Mouse (Mus musculus) skeletal muscle tissue, postnatal 0 days (tissue): ENCODE data around the gene Srsf6. TPM values are rescaled to one million over a fixed set of nuclear protein-coding genes. Genes with fewer than 3 reads are reported as not detected.

Source experiments
- polyA plus RNA-seq: library from polyadenylated mRNA; unstranded; fragments of >200 nt; fragmentation: Nextera tagmentation; extraction: Ambion mirVana; gene quantifications from 2 replicates; pipeline ENCODE4 v1.2.1, GENCODE M21; 2015

Srsf6 gene
- polyA plus RNA-seq, result 61.8 and 73.1 TPM in 2 replicates

DNA sequence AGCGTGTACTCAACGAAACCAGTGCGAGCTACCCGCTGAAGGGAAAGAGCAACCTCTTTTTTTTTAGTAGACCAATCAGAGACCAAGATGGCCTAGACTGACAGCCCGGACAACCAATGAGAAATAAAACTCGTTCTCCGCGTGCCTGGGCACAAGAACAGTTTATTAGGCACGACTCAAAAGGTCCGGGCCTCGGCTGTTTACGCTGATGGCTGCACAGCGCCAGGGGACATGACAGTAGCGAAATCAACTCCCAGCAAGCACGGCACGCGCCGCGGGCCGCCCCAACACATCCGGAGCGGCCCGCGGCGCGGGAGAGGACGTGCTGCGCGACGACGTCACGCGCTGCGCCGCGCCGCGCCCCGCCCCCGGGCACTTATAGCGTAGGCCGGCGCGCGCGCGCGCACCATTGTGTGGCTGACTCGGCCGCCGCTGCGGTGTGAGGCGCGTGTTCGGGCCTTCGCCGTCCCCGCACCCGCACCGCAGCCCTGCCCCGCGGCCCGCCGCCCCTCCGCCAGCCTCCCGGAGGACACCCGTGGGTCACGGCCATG, at the start of gene Srsf6:
Gene Srsf6 (plus strand): TSS at position 406 of the 551 bp plus-strand sequence.

DNA sequence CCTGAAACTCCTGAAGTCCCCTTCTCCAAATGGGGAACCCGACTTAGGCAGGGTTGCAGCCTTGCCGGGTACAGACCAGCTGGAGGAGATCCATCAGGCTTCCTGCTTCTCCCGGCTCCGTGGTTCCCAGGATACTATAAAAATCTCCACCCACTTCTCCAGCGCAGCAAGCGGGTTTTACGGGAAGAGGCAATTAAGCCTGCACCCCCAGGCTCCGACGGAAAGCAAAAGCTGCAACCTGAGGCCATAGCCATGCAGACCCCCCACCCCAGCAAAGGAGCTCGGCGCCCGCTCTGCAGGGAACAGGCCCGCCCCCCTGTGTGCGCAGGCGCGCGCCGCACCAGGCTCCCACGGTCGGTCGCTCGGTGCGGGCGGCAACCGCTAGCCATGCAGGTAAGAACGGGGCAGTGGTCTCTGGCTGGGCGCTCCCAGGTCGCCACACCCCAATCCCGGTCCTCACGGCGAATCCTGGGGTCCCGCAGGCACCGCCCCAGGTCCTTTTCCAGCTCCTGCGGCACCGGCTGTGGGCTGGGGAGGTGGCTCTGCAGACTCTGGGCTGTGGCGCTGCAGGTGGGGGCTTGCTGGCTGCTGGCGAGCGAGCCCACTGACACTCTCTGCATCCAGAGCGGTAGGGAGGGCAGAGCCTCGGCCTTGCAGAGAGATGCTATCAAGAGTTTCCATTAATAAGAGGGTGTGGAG, 12.0 kb downstream of the Srsf6 start, which contains the start of gene L3mbtl1:
Gene L3mbtl1 (plus strand): TSS at position 325 of the 699 bp plus-strand sequence.

Other genes with a start within 250 kb of the Srsf6 start
- gene L3mbtl1, start 11.9 kb downstream of the Srsf6 start, polyA plus RNA-seq, result not detected in 2 replicates
- 0.06 TPM in 1 of 2 replicates, not detected in the other for gene Sgk2, start 55.8 kb downstream of the Srsf6 start, polyA plus RNA-seq
- gene Ift52, start 85.8 kb downstream of the Srsf6 start, polyA plus RNA-seq, result 22.8 and 24.7 TPM in 2 replicates
- gene Mybl2, start 123.2 kb downstream of the Srsf6 start, polyA plus RNA-seq, result 3.0 and 4.1 TPM in 2 replicates
- gene Gtsf1l, start 156.3 kb downstream of the Srsf6 start, polyA plus RNA-seq, result not detected in 2 replicates